Mouse (Mus musculus) lung, adult 2 months (tissue): ENCODE measurements around the gene Elovl5.

Source experiments
- CTCF ChIP-seq: fragments of 200-500 bp; IDR thresholded peaks from 2 replicates; pipeline ENCODE4 v1.5.1; 2011; ENCODE audit warnings: mild to moderate bottlenecking, low read length, control low read depth; ENCODE audit not compliant: insufficient read depth
- POLR2A ChIP-seq: fragments of 200-500 bp; IDR thresholded peaks from 2 replicates; pipeline ENCODE4 v1.6.1; 2011; ENCODE audit warnings: low read depth, mild to moderate bottlenecking, control low read depth, low read length, borderline replicate concordance; ENCODE audit errors: extremely low read depth

- TF ChIP-seq CTCF (no peak), POLR2A (no peak)
These were observed 92.2 kb downstream of the Elovl5 start for GRCm38 (mm10) chr9:78009382-78009781.
